Mouse (Mus musculus) forebrain, embryonic 10.5 days (tissue): ENCODE data around the gene Olfr1179. TPM values are rescaled to one million over a fixed set of nuclear protein-coding genes. Genes with fewer than 3 reads are reported as not detected.
"Not testable (repeated sequence)": the region's sequence is repeated elsewhere in the genome, so short reads cannot be mapped to it uniquely, and the experiment has no call there.

ENCODE experiments used
- DNase-seq: peaks from one replicate; pipeline ENCODE4 v3.0.0-alpha.2; 2017; ENCODE audit warnings: low spot score; ENCODE audit errors: extremely low spot score
- H3K27ac ChIP-seq: fragments of 300-500 bp; sonication (generic); 2 replicates; pipeline ENCODE4 v1.5.1; 2016; ENCODE audit warnings: mild to moderate bottlenecking
- H3K27me3 ChIP-seq: fragments of 300-500 bp; sonication (generic); 2 replicates; pipeline ENCODE4 v1.6.1; 2016; ENCODE audit warnings: mild to moderate bottlenecking; ENCODE audit not compliant: poor library complexity, severe bottlenecking
- H3K36me3 ChIP-seq: fragments of 300-500 bp; sonication (generic); replicated peaks from 2 replicates; pipeline ENCODE4 v1.6.1; 2016; ENCODE audit warnings: mild to moderate bottlenecking, moderate library complexity
- H3K4me1 ChIP-seq: fragments of 300-500 bp; sonication (generic); 2 replicates; pipeline ENCODE4 v1.6.1; 2016
- H3K4me3 ChIP-seq: fragments of 300-500 bp; sonication (generic); 2 replicates; pipeline ENCODE4 v1.5.1; 2016; ENCODE audit warnings: mild to moderate bottlenecking, moderate library complexity
- H3K9me3 ChIP-seq: fragments of 300-500 bp; sonication (generic); 2 replicates; pipeline ENCODE4 v1.6.1; 2016; ENCODE audit warnings: mild to moderate bottlenecking, moderate library complexity
- WGBS: fragments of 180-500 bp; shearing (Covaris S2); methylation state at CpG from one replicate; pipeline ENCODE4 v1.1.7; 2016; 5-methylcytosine and 5-hydroxymethylcytosine counted together
- polyA plus RNA-seq: library from polyadenylated mRNA; unstranded; fragments of >200 nt; fragmentation: Nextera tagmentation; extraction: Ambion mirVana; gene quantifications from 2 replicates; pipeline ENCODE4 v1.2.1, GENCODE M21; 2016

Gene Olfr1179
- not detected in 2 replicates for polyA plus RNA-seq

DNA sequence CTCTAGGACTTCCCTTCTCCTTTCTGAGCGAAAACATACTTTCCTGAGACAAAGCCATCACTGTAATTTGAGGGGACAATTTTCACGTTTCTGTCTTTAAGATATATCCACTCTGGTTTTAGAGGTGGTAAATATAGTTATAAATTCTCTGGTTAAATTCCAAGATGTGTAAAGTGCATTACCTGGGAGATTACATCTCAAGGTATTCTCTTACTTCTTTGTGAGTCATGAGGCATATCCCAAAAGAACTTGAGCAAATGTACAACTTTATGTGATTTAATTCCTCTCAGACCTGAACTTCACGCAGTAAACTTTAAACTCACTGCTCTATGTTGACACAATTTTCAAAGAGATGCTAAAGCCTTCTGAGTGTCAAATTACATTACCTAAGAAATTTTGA is at the start of gene Olfr1179:
Gene Olfr1179 (minus strand): TSS at position 101 of the 400 bp plus-strand sequence.
- Histone ChIP-seq H3K27ac (no peak within 1 kb of the TSS), H3K36me3 (no peaks in the 10 kb centered on the region), H3K4me1 (no peaks in the 10 kb centered on the region), H3K27me3 (no peaks in the 10 kb centered on the region), H3K4me3 (no peak within 1 kb of the TSS), H3K9me3 (no peaks in the 10 kb centered on the region)
- 90% methylated on average over 3 of the region's 3 CpGs for WGBS
- DNase-seq: no peak

DNA sequence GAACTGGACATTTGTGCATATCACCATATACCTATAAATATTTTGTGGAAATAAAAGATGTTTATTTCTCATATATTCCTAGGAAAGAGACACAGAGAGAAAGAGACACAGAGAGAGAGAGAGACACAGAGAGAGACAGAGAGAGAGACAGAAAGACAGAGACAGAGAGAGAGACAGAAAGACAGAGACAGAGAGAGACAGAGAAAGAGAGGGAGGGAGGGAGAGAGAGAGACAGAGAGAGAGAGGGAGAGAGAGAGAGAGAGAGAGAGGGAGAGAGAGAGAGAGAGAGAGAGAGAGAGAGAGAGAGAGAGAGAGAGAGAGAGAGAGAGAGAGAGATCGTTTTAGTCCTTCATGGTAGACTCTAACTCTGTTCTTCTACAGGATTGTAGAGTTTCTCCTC is 48.3 kb upstream of the Olfr1179 start, which contains the start of gene Olfr1183:
Gene Olfr1183 (plus strand): TSS at position 301 of the 400 bp plus-strand sequence.
- H3K27me3 ChIP-seq, H3K9me3 ChIP-seq, H3K27ac ChIP-seq, H3K4me1 ChIP-seq, DNase-seq, H3K36me3 ChIP-seq, H3K4me3 ChIP-seq: not testable (repeated sequence)
- 94% methylated on average over 1 of the region's 1 CpGs for WGBS

DNA sequence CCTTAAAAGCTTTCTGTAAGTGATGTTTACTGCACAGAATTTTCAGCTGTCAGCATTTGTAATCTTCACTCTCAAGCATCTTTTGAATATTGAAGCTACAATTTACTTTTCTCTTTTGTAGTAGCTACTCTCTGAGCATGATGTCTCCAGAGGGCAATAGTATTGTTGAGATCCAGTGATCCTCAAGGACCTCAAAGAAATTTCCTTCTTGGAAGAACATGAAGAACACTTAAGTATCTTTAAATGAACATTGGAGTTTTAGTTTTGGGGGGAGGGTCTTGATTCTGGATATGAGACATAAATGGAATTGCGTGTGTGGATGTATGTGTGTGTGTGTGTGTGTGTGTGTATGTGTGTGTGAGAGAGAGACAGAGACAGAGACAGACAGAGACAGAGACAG is 42.8 kb upstream of the Olfr1179 start, which contains the start of gene Gm13757:
Gene Gm13757 (minus strand): TSS at position 101 of the 400 bp plus-strand sequence.
- Histone ChIP-seq H3K27ac (no peak within 1 kb of the TSS), H3K36me3 (no peaks in the 10 kb centered on the region), H3K27me3 (no peaks in the 10 kb centered on the region), H3K4me1 (no peaks in the 10 kb centered on the region), H3K9me3 (no peaks in the 10 kb centered on the region), H3K4me3 (no peak within 1 kb of the TSS)
- 97% methylated on average over 1 of the region's 1 CpGs for WGBS
- DNase-seq: no peak

DNA sequence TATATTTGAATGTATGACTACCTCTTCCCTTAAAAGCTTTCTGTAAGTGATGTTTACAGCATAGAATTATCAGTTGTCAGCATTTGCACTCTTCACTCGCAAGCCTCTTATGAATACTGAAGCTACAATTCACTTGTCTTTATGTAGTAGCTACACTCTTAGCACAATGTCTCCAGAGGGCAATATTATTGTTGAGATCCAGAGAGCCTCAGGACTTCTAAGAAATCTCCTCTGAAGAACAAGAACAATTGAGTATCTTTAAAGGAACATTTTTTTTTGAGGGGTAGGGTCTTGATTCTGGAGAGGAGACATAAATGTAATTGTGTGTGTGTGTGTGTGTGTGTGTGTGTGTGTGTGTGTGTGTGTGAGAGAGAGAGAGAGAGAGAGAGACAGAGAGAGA is 19.8 kb upstream of the Olfr1179 start, which contains the start of gene Olfr1181:
Gene Olfr1181 (minus strand): TSS at position 101 of the 400 bp plus-strand sequence.
- H3K27me3 ChIP-seq: no peaks in the 10 kb centered on the region
- H3K9me3 ChIP-seq: no peaks in the 10 kb centered on the region
- DNase-seq: no peak
- no peak within 1 kb of the TSS for H3K27ac ChIP-seq
- WGBS: 94% methylated on average over 1 of the region's 1 CpGs
- H3K36me3 ChIP-seq: no peaks in the 10 kb centered on the region
- H3K4me3 ChIP-seq: no peak within 1 kb of the TSS
- no peaks in the 10 kb centered on the region for H3K4me1 ChIP-seq

DNA sequence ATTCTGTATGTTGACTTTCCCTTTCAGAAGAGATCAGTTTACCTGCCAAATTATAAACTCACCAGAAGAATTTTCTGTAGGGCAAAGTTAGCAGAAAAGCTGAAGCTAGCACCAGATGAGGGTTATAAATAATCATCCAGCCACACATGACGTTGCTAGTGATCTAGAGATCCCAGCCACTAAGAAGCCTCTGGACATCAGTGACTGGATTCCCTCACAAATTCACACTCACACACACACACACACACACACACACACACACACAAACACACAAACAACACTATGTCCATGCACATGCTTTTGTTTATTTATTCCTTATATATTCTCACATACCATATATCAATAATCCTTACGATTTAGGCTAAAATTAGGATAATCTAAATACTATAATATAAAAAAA is 12.8 kb upstream of the Olfr1179 start, which contains the start of gene Olfr1180:
Gene Olfr1180 (minus strand): TSS at position 101 of the 400 bp plus-strand sequence.
- WGBS: 86% methylated on average over 2 of the region's 2 CpGs
- Histone ChIP-seq H3K36me3 (no peaks in the 10 kb centered on the region), H3K4me1 (no peaks in the 10 kb centered on the region)

DNA sequence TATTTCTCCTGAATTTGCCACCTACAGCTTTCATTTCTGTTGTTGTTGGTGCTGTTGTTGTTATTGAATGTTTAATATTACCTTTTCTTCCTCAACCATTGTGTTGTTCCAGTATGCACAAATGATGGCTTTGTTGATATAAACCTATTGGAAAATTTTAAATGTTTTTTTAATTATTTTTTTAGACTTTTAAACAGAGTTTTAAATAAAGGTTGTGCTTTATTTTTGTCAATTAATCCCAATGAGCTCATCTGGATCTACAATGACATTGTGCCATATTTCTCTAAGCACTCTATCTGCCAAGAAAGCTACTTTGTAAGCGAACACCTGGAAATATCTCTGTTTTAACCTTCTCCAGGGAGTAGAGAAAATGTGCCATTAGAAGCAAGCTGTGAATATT is 19.5 kb downstream of the Olfr1179 start, which contains the start of gene Olfr1178:
Gene Olfr1178 (plus strand): TSS at position 301 of the 400 bp plus-strand sequence.
- H3K36me3 ChIP-seq: no peaks in the 10 kb centered on the region
- H3K27ac ChIP-seq: no peak within 1 kb of the TSS
- no peaks in the 10 kb centered on the region for H3K4me1 ChIP-seq
- H3K4me3 ChIP-seq: no peak within 1 kb of the TSS
- H3K9me3 ChIP-seq: no peaks in the 10 kb centered on the region
- no peak for DNase-seq
- WGBS: 94% methylated on average over 1 of the region's 1 CpGs
- H3K27me3 ChIP-seq: no peaks in the 10 kb centered on the region

More for the DNA sequence above, 12.8 kb upstream of the Olfr1179 start, which contains the start of gene Olfr1180:
- DNase-seq: no peak
- H3K27me3 ChIP-seq: no peaks in the 10 kb centered on the region
- H3K9me3 ChIP-seq: no peaks in the 10 kb centered on the region
- no peak within 1 kb of the TSS for H3K4me3 ChIP-seq
- no peak within 1 kb of the TSS for H3K27ac ChIP-seq

DNA sequence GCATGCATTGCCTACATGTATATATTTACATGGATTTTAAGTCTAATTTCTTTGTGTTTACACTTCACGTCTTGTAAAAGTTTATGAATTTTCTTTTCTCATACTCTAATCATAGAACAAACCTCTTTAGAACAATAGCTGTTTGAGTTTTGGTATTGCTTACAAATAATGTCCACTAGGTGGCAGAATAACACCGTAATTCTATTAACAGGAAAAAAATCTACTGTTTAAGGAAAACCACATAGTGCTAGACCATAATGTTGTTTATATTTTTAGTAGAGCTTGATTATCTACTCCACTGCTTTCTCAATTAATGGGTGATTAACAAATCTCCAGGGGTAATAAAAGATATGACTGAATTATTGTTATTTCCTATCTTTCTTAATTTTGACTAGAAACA is 49.9 kb downstream of the Olfr1179 start:
- DNase-seq: no peak
- WGBS: 9% methylated on average over 2 of the region's 2 CpGs
- no peaks in the 10 kb centered on the region for H3K36me3 ChIP-seq
- H3K27ac ChIP-seq: no peak overlapping the region
- H3K9me3 ChIP-seq: no peaks in the 10 kb centered on the region
- H3K4me1 ChIP-seq: no peaks in the 10 kb centered on the region
- no peak overlapping the region for H3K4me3 ChIP-seq
- H3K27me3 ChIP-seq: no peaks in the 10 kb centered on the region

Other genes starting within 250 kb of the Olfr1179 start
- not detected in 2 replicates for gene Olfr1168, start 224.6 kb downstream of the Olfr1179 start, polyA plus RNA-seq
- not detected in 2 replicates for gene Olfr1170, start 178.1 kb downstream of the Olfr1179 start, polyA plus RNA-seq
- not detected in 2 replicates for gene Olfr1173, start 126.6 kb downstream of the Olfr1179 start, polyA plus RNA-seq
- gene Olfr1174-ps, start 91.3 kb downstream of the Olfr1179 start, polyA plus RNA-seq: not detected in 2 replicates
- not detected in 2 replicates for gene Olfr1175-ps, start 79.2 kb downstream of the Olfr1179 start, polyA plus RNA-seq
- not detected in 2 replicates for gene Olfr1176, start 69.7 kb downstream of the Olfr1179 start, polyA plus RNA-seq
- not detected in 2 replicates for gene Olfr1177-ps, start 60.0 kb downstream of the Olfr1179 start, polyA plus RNA-seq
- gene Olfr1178, start 19.4 kb downstream of the Olfr1179 start, polyA plus RNA-seq: not detected in 2 replicates
- gene Olfr1180, start 12.7 kb upstream of the Olfr1179 start, polyA plus RNA-seq: not detected in 2 replicates
- gene Olfr1181, start 19.7 kb upstream of the Olfr1179 start, polyA plus RNA-seq: not detected in 2 replicates
- not detected in 2 replicates for gene Gm13757, start 42.7 kb upstream of the Olfr1179 start, polyA plus RNA-seq
- not detected in 2 replicates for gene Olfr1183, start 48.4 kb upstream of the Olfr1179 start, polyA plus RNA-seq
- not detected in 2 replicates for gene Olfr1184, start 77.1 kb upstream of the Olfr1179 start, polyA plus RNA-seq
- not detected in 2 replicates for gene Olfr1185-ps1, start 86.9 kb upstream of the Olfr1179 start, polyA plus RNA-seq
- not detected in 2 replicates for gene Olfr1186, start 112.1 kb upstream of the Olfr1179 start, polyA plus RNA-seq
- gene Olfr1188, start 150.5 kb upstream of the Olfr1179 start, polyA plus RNA-seq: not detected in 2 replicates
- gene Olfr1189, start 180.0 kb upstream of the Olfr1179 start, polyA plus RNA-seq: not detected in 2 replicates
- not detected in 2 replicates for gene Olfr1191-ps1, start 234.1 kb upstream of the Olfr1179 start, polyA plus RNA-seq
- gene Olfr1192-ps1, start 242.1 kb upstream of the Olfr1179 start, polyA plus RNA-seq: not detected in 2 replicates